Mouse (Mus musculus): ENCODE data around the gene Vti1a. TPM values are rescaled to one million over a fixed set of nuclear protein-coding genes. Genes with fewer than 3 reads are reported as not detected.
A peak's percentile ranks its signal among the peaks of the same experiment; 100 is the strongest.

Vti1a gene
- total RNA-seq, 2 experiments from 2014 or later = 60.2 to 60.5 TPM

DNA sequence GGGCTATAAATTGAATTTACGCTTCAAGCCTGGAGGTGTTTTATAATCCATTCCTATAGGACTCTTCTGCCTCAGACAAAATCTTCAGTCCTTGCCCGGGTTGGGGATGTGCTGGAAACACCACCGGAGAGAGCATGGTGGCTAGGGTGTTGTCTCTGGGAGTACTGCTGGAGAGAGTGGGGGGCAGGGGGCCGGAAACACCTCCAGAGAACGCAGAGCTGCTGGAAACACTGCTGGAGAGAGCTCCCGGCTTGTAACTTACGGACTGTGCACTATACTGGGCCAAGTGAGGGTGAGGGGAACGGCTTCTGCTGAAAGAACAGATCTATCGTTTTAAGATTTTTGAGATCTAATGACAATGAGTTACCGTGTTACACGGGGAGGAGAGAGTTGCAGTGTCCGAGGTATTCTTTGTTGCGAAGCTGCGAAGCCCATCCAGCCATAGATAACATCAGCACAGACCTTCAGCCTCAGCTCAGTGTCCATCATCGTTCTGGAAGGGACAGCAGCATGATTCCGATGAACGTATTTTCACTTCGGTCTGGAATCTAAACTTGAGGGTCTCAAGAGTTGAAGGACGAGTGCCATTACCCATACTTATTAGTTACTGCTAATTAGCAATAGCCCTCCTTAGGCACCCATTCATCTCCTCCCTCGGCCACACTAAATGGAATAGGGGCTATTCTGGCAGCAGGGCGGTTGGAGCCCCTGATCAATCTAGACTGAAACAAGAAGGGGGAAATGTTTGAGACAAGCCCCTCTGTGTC lies 140.4 kb downstream of the Vti1a start:
- no peak for DNase-seq (ENCODE audit: low spot score in 2 of 2)

DNA sequence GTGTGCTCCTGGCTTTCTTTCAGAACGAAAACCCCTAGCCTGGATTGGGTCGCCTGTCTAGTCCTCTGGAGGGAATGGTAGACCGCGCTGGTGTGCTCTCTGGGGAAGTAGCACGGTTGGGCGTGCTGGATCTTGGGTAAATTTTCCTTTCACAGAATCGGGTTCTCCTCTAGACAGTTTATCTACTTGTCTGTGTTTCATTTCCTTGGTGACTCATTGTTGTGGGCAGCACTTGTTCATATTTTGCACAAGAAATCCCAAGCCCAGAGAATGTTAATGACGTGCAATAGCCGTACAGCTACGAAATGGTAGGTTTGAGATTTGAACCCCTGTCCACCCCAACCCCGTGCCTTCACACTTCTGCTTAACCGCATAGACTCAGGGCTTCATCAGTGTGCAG lies 145.9 kb downstream of the Vti1a start:
- DNase-seq (ENCODE audit: low spot score in 2 of 2) = no peak

DNA sequence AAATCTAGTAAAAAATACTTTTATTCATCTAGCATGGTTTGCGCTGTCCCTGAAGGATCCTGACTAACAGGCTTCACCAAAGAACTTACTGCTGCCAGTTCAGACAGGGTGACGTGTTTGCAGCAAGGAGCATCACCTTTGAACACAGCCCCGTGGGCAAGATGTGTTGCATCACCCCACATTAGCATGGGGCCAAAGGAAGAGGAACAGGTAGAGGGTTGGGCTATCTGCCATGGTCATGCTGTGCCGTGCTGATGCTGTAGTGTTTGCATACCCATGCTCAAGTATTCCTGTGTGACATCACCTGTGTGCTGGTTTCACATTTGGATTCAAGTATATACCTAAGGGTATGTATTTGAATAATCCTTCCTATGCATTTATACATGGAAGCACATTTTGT lies 147.6 kb downstream of the Vti1a start:
- DNase-seq (ENCODE audit: low spot score in 2 of 2) = no peak

DNA sequence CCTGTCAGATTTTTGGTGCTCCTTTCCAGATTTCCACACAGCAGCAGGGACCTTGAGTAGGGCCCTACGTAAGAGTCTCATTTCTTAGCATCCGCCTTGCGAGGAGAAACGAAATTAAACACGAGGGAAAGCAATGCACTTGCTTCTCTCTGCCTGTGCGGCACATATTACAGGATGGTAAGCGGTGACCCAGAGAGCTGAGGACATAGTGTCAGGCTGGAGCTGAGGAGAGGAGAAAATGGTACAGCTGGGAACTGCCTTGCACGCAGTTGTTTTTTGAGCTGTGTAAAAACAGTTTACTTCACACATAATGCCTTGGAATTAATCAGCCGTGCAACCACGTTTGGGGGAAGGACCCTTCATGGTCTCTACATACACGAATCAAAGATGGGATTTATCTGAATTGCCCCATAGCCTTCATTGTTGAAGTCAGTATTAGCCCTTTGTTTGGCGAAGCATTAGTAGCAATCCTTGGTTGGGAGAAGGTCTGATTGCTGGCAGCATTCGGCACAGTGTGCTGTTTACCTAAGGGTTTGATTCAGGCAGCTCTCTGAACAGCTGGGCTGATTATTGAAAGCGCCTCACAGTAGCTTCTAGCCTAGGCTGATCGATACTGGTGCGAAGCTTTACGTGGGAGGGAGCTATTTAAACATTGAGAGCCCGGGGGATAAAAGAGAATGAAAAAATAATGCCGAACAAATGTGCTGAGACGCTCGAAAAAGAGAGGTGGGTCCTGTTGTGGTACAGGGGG lies 153.4 kb downstream of the Vti1a start:
- peak in 1 of 2 experiments; percentile 42 for DNase-seq (ENCODE audit: low spot score in 2 of 2)

DNA sequence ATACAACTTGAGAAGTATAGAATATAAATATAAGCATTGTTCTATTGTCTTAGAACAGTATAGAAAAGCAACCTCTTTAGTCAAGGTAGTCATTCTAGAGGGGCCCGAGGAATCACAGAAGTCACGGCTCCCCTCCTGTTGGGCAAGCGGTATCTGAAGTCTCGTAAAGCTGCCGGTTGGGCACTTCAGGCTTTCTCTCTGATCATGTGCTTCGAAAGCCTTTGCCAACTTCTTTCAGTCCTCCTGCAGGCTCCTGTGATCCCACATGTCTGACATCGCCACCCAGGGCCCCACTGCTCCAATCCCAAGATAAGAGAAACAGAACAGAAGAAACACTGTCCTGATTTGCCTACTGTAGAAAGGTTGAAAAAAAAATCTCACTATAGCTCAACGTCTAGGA lies 156.5 kb downstream of the Vti1a start:
- no peak for DNase-seq (ENCODE audit: low spot score in 2 of 2)

DNA sequence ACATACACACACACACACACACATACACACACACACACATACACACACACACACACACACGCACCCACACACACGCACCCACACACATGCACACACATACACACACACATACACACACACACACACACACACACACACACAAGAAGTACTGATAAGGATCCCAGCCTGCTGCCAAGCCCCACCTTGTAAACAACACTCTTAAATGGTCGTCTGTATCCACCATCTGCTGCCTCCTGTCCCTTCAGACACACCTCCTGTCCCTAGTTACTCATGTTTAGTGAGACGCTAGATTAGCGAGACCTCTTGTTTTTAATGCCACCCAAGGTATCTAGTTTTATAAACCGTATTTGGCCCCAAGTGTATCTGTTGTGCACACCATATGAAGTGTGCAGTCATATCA lies 158.1 kb downstream of the Vti1a start:
- no peak for DNase-seq (ENCODE audit: low spot score in 2 of 2)

DNA sequence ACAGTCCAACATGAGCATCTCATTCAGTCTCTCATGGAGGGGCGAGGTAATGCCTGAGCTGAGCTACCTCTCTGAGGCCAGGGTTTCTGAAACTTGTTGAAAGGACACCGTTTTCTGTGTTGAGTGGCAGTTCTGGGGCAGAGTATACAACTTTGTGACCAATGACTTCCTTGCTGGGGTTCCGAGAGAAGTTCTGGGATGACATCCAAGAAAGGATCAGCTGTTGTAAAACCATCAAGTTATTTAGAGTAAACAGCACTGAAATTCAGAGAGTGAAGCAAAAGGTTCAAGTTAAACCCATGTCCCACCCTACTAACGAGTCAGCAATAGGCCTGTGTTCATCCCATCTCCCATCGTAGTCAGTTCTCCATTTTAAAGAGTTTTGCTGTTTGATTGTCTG lies 164.4 kb downstream of the Vti1a start:
- DNase-seq (ENCODE audit: low spot score in 2 of 2) = no peak

DNA sequence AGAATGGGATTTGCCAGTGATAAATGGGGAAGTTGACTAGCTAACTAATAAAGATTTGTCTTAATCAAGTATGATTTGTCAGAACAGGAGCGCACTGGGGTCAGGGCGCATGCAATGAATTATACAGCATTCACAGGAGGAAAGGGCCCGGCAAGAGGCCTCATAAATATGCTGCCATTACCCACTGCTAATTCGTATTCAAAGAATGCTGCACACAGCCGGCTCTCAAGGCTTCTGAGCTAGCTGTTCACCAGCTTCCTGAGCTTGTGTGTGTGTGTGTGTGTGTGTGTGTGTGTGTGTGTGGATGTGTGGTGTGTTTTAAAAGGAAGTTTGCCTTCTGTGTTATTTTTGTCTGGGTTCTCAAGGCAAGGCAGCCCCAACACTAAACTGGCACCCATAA lies 165.2 kb downstream of the Vti1a start:
- peak in 1 of 2 experiments; percentile 19 for DNase-seq (ENCODE audit: low spot score in 2 of 2)

DNA sequence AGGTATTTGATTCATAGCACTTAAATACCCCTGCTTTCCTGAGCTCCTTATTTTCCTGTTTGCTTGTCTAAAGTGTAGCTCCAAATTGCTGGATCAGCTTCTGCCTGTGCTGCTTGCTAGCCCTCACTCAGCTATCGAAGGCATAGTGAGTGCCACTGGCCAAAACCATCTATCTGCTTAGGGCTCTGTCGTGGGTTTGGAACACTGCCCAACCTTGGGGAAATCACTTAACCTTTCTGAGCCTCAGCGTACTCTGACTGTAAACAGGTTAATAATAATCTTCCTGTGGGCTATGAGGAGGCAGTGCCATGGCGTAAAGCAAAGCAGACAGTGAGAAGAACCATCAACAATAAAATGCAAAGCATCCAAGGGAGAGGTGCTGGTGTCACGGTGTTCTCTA lies 167.4 kb downstream of the Vti1a start:
- DNase-seq (ENCODE audit: low spot score in 2 of 2) = no peak

DNA sequence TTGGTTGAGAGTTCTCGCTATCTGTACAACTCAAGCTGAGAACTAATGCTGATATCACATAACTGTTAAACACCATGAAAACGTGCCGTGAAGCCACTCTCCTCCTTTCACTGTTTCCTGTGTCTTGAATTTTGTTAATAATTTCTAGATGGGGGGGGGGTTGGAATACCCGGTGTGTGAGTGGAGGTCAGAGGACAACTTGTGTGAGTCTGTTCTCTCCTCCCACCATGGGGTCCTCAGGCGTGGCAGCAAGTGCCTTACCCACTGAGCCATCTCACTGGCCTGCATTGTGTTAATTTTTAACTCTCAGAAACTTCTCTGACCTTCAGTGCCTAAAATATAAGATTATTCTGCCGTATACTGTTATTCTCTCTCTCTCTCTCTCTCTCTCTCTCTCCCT lies 168.5 kb downstream of the Vti1a start:
- DNase-seq (ENCODE audit: low spot score in 2 of 2) = no peak

DNA sequence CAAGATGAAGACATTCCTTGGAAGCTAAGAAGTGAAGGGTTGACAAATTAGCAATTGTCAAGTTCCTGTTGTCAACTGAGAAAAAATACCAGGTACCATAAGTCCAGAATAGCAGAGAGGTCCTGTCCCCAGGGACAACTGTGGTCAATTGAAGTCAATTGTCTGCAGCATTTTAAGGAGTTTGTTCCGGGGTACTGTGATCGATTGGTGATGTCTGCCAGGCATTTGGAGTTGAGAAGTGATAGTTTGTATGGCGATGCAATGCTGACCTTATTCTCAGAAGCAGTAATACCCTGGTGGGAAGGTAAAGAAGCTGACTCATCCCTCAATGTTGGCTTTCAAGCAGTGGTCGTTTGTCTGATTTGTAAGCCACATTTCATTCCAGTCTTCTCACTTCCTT lies 170.4 kb downstream of the Vti1a start:
- no peak for DNase-seq (ENCODE audit: low spot score in 2 of 2)

DNA sequence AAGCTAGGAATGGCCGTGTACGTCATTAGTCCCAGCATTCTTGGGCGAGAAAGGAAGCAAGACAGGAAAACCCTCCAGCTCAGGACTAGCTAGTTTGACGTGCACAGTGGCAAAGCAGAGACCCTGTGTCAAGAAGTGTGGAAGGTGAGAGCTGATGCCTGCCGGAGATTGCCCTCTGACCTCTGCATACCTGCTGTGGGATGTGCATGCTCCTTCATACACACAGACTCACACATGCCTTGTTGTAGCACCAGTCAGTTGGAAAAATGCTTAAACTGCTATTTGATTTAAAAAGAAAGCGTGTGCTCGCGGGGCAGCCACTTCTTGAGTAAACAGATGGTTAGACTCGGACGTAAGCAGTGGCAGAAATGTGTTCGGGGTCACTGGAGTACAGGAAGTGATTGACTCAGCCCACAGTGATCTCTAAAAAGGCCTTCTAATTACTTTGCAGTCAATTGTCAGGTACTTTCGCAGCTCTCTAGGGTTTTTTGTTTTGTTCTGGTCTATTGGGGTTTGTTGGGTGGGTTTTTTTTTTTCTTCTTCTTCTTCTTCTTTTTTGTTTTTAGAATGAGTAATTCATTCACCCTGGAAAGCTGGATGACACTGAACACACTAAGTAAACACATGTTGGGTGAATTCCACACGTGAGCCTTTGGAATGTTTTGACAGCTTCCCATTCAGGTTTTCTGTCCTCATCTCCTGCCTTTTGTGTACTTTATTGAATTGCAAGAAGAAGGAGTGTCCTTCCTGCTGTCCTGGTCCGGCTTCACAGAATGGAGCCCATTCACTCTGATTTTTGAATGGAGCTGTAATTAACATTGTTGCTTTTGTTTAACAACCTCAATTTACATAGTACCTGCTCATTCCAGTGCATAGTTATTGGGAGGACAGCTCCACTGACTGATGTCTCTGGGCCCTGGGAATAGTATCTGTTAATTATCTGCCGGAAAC lies 175.3 kb downstream of the Vti1a start:
- no peak for DNase-seq (ENCODE audit: low spot score in 2 of 2)

DNA sequence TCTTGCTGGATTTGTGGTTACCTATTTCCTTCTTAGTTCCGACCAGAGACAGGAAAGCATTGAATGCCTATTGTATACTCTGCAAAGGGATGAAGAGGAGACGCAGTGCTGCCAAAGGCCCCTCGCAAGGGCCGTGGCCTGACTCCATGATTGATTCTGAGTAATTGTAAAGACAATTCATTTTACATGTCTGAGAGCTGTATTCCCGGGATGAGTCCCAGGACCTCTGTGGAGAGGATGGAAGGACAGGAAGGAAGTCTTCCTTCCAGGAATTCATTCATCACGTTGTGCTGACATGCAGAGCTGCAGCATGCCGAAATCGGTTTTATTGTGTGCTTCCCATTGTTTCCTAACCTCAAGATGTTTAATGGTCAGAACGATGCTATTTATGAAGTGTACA lies 180.2 kb downstream of the Vti1a start:
- no peak for DNase-seq (ENCODE audit: low spot score in 2 of 2)

DNA sequence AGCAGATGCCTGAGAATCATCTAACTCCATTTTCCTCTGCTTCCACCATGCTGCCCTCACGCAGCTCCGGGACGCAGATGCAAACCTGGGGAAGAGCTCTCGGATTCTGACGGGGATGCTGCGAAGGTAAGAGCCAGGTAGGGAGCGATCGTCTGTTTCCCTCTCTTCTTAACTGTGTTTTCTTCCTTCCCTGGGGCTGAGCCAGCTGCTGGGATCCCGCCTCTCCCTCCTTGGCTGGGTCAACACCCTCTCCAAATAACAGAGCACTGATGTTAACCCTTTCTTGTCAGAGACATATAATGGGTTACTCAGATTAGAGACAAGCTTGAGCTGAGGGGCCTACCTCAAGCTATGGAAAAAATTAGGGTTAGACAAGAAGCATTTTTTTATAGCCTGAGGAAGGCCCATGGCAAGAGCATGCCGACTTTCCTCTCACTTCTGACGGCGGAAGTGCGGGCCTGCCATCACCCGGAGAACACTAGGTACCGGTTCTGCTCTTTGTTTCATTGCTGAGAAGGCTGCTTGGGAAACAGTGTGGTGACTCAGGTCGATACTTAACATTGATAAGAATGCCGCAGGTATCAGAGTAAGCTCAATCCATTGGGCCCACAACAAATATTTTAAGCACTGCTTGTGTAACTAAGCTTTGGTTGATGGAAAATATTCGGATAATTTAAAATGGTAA lies 183.2 kb downstream of the Vti1a start:
- no peak for DNase-seq (ENCODE audit: low spot score in 2 of 2)

DNA sequence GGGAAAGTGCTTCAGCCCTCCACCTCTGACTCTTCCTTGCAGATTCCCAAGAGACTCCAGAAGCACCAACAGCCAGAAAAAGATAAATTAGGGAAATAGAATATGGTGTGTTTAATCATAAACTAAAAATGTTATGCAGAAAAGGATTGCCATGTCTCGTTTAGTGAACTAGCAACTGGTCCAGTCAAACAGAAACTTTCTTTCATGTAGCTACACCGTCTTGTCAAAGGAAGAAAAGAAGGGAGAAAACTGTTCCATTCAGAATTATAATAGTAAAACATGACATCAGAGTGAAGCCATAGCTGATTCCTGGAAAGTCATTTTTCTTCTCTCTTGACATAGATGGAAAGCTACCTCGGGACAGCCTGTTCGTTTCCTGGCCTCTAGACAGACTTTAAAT lies 185.9 kb downstream of the Vti1a start:
- DNase-seq (ENCODE audit: low spot score in 2 of 2) = no peak

DNA sequence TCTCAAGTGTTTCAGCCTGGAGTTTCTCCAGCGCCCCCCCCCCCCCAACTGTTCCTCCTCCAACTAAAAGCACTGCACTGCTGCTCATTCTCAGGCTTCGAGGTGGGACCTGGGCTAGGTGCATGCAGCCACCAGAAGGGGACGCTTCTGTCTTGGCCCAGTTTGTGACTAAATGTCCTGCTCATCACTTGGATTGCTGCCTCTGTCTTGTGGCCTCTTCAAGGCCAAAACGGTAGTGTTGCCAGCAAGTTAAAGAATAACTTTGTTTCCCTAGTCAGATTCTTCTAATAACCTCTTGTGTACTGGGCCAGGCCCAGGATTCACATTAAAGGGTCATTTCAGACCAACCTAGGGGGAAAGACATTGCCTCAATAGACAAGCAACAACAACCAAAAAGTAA lies 187.7 kb downstream of the Vti1a start:
- DNase-seq (ENCODE audit: low spot score in 2 of 2) = no peak

DNA sequence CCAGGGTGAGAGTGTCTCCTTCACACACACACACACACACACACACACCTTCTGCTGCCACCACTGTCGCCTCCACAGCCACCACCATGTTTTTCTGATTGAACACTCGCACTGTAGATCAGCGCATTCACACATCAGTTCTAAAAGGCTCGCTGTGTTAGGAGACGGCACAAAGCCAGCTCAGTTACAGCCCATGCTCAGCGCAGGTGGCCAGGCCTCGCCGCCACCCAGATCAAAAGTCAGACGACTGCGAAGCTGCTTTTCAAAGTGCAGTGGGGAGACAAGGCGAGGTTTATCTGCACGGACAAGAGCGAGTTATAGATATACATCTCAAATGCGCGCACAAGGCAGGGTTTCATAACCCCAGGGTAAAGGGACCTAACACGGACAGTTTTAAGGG lies 191.7 kb downstream of the Vti1a start:
- no peak for DNase-seq (ENCODE audit: low spot score in 2 of 2)

DNA sequence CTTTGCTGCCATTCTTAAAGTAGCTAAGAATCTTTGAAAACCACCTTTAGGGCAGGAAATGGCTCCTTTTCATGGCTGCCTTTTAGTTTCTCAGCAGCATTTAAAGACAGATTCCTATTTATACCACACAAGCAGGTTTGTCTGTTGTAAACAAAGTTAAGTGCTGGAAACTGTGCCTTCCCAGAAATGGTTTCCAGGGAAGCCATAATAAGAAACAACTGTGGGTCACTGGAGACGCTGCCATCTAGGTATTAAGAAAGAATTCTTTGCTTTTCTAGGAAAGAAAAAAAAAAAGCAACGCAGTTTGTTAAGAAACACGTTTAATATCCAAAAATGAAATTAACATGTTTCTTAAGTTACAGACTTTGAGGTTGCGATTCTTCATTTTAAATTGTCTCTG lies 192.1 kb downstream of the Vti1a start:
- no peak for DNase-seq (ENCODE audit: low spot score in 2 of 2)

DNA sequence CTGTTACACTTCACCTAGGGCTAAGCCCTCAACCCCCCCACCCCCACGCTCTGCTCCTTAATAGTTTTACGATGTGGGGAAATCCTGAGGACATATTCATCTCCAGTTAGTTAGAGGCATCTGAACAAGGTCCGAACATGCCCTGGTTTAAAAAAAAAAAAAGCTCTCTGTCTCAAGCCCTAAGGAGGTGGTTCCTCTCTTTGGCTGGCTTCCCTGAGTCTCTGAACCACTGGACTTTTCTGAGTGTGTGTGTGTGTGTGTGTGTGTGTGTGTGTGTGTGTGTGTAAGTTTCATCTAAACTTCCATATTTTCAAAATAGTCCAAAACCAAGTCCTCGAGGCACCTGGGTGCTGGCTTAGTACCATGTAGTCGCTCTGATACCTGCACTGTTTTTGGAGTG lies 192.9 kb downstream of the Vti1a start:
- DNase-seq (ENCODE audit: low spot score in 2 of 2) = no peak

DNA sequence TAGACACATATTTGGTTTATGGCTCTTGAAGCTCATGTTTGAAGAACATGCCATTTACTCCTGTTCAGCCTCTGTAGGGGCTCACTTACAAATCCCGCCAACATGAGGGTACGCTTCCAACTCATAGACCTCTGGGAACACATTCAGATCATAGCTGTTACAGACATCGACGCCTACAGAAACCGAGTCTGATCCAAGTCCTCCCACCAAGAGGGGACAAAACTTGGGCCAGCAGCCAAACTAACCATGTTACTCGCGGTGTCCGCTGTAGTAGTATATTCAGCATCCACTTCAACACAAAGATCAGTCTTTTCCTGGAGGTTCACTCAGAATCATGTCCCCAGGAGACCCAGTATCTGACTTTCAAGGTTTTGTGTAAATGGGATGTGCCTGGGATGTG lies 193.5 kb downstream of the Vti1a start:
- DNase-seq (ENCODE audit: low spot score in 2 of 2) = peak; percentile 48 to 76

DNA sequence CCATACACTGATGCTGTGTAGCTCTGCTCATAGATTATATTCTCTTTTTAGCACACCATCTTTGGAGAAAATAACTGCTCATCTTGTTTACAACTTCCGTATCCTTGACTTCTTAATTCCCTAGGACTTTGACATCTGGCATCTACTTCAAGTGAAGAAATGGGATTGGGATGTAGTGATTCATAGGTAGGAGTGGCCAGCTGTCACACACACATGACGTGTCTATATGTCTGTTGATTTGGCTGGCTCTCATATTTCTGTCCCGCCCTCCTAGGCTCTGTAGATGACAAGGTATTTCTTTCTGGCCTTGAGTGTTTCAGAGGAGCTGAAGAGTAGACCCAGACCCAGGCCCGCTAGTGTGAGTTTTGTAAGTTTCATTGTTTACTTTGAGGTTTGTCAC lies 197.8 kb downstream of the Vti1a start:
- DNase-seq (ENCODE audit: low spot score in 2 of 2) = no peak
